Mouse (Mus musculus): Measurements from ENCODE around the gene Galntl5.

- TF ChIP-seq CTCF (IDR thresholded peaks at IDR 0.05; ENCODE audit: control insufficient read depth, insufficient read depth, insufficient replicate concordance, low read depth, low read length) (no peak), POLR2A (IDR thresholded peaks at IDR 0.05; ENCODE audit: control insufficient read depth, low read depth, low read length) (no peak)
Measured at GRCm38 (mm10) chr5:25165789-25166135, 15.5 kb upstream of the Galntl5 start.

All from testis, adult 2 months (tissue).